Mouse (Mus musculus): ENCODE measurements around the gene Tmem56. TPM values are rescaled to one million over a fixed set of nuclear protein-coding genes. Genes with fewer than 3 reads are reported as not detected.
A peak's percentile ranks its signal among the peaks of the same experiment; 100 is the strongest.

Gene Tmem56
- total RNA-seq (2021), result 10 to 100 TPM; 38.5 to 39.2 TPM
- long read RNA-seq, experiment 1, full-length matches to known transcripts, result 10 of 10 reads
- long read RNA-seq, experiment 1, partial matches to known transcripts, result 0 of 10 reads
- long read RNA-seq, experiment 1, other reads (novel, unspliced or antisense), result 0 of 10 reads
- long read RNA-seq, experiment 2, partial matches to known transcripts, result 0 of 1 reads
- long read RNA-seq, experiment 2, other reads (novel, unspliced or antisense), result 1 of 1 reads

GRCm38 (mm10) chr3:121282998-121283397 is at the start of gene Tmem56:
Tmem56 (minus strand) TSS chr3:121283098.
- DNase-seq, result no peak

GRCm38 (mm10) chr3:121330244-121330646 is 47.3 kb upstream of the Tmem56 start:
- no peak for DNase-seq

GRCm38 (mm10) chr3:121329647-121330046 is 46.7 kb upstream of the Tmem56 start:
- DNase-seq, result no peak

GRCm38 (mm10) chr3:121327406-121327805 is 44.5 kb upstream of the Tmem56 start:
- no peak for DNase-seq

GRCm38 (mm10) chr3:121323371-121323770 is 40.5 kb upstream of the Tmem56 start:
- DNase-seq, result no peak

GRCm38 (mm10) chr3:121320896-121321295 is 38.0 kb upstream of the Tmem56 start:
- no peak for DNase-seq

GRCm38 (mm10) chr3:121319906-121320305 is 37.0 kb upstream of the Tmem56 start:
- no peak for DNase-seq

- no peak for DNase-seq
Observed at GRCm38 (mm10) chr3:121315498-121315897, 32.6 kb upstream of the Tmem56 start.

GRCm38 (mm10) chr3:121314149-121314548 is 31.3 kb upstream of the Tmem56 start:
- no peak for DNase-seq

- no peak for DNase-seq
Observed at GRCm38 (mm10) chr3:121312979-121313378, 30.1 kb upstream of the Tmem56 start.

- no peak for DNase-seq
Observed at GRCm38 (mm10) chr3:121312426-121312825, 29.5 kb upstream of the Tmem56 start.

- peak; percentile 46 to 60 for DNase-seq
Observed at GRCm38 (mm10) chr3:121309896-121310714, 27.2 kb upstream of the Tmem56 start.

- no peak for DNase-seq
Observed at GRCm38 (mm10) chr3:121309429-121309828, 26.5 kb upstream of the Tmem56 start.

GRCm38 (mm10) chr3:121308935-121309334 is 26.0 kb upstream of the Tmem56 start:
- DNase-seq, result no peak

GRCm38 (mm10) chr3:121307532-121308234 is 24.8 kb upstream of the Tmem56 start:
- peak; percentile 81 to 82 for DNase-seq

- DNase-seq, result peak in 1 of 2 experiments; percentile 29
Observed at GRCm38 (mm10) chr3:121306641-121307040, 23.7 kb upstream of the Tmem56 start.

- DNase-seq, result no peak
Observed at GRCm38 (mm10) chr3:121294200-121294599, 11.3 kb upstream of the Tmem56 start.

- peak; percentile 96 to 97 for DNase-seq
Observed at GRCm38 (mm10) chr3:121291560-121292258, 8.8 kb upstream of the Tmem56 start, which contains the start of gene Alg14. Alg14 (plus strand) TSS chr3:121291773.

- no peak for DNase-seq
Observed at GRCm38 (mm10) chr3:121291225-121291559, 8.3 kb upstream of the Tmem56 start.

- no peak for DNase-seq
Observed at GRCm38 (mm10) chr3:121290681-121291080, 7.8 kb upstream of the Tmem56 start.

- no peak for DNase-seq
Observed at GRCm38 (mm10) chr3:121287151-121287550, 4.3 kb upstream of the Tmem56 start.

GRCm38 (mm10) chr3:121285219-121285618 is 2.3 kb upstream of the Tmem56 start:
- no peak for DNase-seq
